Mouse (Mus musculus) lung, postnatal 0 days (tissue): Measurements from ENCODE around the gene Ggnbp2. TPM values are rescaled to one million over a fixed set of nuclear protein-coding genes. Genes with fewer than 3 reads are reported as not detected.

ENCODE experiments used
- ATAC-seq: fragments of 200-750 bp; cut with Nextera tagmentation; 2 replicates; pipeline ENCODE4 v1.8.0; 2017; ENCODE audit warnings: moderate library complexity
- DNase-seq: peaks from one replicate; pipeline ENCODE4 v3.0.0-alpha.2; 2016; ENCODE audit warnings: low spot score
- H3K27ac ChIP-seq: fragments of 300-500 bp; sonication (generic); 2 replicates; pipeline ENCODE4 v1.5.1; 2014; ENCODE audit warnings: antibody characterized with exemption, mild to moderate bottlenecking, low read length, mixed read lengths
- H3K27me3 ChIP-seq: fragments of 300-500 bp; sonication (generic); replicated peaks from 2 replicates; pipeline ENCODE4 v1.6.1; 2014; ENCODE audit warnings: low read length, mixed read lengths; ENCODE audit not compliant: insufficient read depth
- H3K36me3 ChIP-seq: fragments of 300-500 bp; sonication (generic); 2 replicates; pipeline ENCODE4 v1.6.1; 2014; ENCODE audit warnings: low read length, mixed read lengths; ENCODE audit not compliant: insufficient read depth
- H3K4me1 ChIP-seq: fragments of 300-500 bp; sonication (generic); 2 replicates; pipeline ENCODE4 v1.6.1; 2014; ENCODE audit warnings: antibody characterized with exemption, low read depth, low read length, mixed read lengths; ENCODE audit not compliant: insufficient read depth
- H3K4me2 ChIP-seq: fragments of 300-500 bp; sonication (generic); replicated peaks from 2 replicates; pipeline ENCODE4 v1.6.1; 2014; ENCODE audit warnings: low read depth, mild to moderate bottlenecking, low read length, moderate library complexity, mixed read lengths
- H3K4me3 ChIP-seq: fragments of 300-500 bp; sonication (generic); 2 replicates; pipeline ENCODE4 v1.5.1; 2014; ENCODE audit warnings: low read depth, low read length
- H3K9ac ChIP-seq: fragments of 300-500 bp; sonication (generic); replicated peaks from 2 replicates; pipeline ENCODE4 v1.6.1; 2014; ENCODE audit warnings: low read depth, mild to moderate bottlenecking
- H3K9me3 ChIP-seq: fragments of 300-500 bp; sonication (generic); 2 replicates; pipeline ENCODE4 v1.6.1; 2016; ENCODE audit warnings: low read length, mixed read lengths
- CTCF ChIP-seq: IDR thresholded peaks from 2 replicates; pipeline ENCODE4 v1.5.1; 2016; ENCODE audit warnings: antibody characterized with exemption, mild to moderate bottlenecking
- EP300 ChIP-seq: IDR thresholded peaks from 2 replicates; pipeline ENCODE4 v1.6.1; 2016; ENCODE audit warnings: antibody characterized with exemption, mild to moderate bottlenecking, control low read depth
- WGBS: fragments of 180-500 bp; shearing (Covaris S2); extraction: QIAGEN DNeasy Blood & Tissue Kit; methylation state at CpG from one replicate; pipeline ENCODE4 v1.1.7; 2014; 5-methylcytosine and 5-hydroxymethylcytosine counted together
- polyA plus RNA-seq: library from polyadenylated mRNA; unstranded; fragments of >200 nt; fragmentation: Nextera tagmentation; extraction: Ambion mirVana; gene quantifications from 2 replicates; pipeline ENCODE4 v1.2.1, GENCODE M21; 2015

The Ggnbp2 gene
- polyA plus RNA-seq, 1 experiment from 2014 or later = 56.4 TPM

GRCm38 (mm10) chr11:84914673-84915072 is 44.1 kb upstream of the Ggnbp2 start:
- Histone ChIP-seq H3K4me1 (no peaks in the 10 kb centered on the region; the same call in 1 of the 2 replicates), H3K4me3 (no peak overlapping the region), H3K9ac (no peak overlapping the region), H3K27me3 (no peaks in the 10 kb centered on the region), H3K27ac (no peak overlapping the region), H3K4me2 (no peak overlapping the region), H3K36me3 (0 out of 2 replicates have a peak, but pooled peaks cover 4% of the 10 kb centered on the region), H3K9me3 (no peaks in the 10 kb centered on the region)
- ATAC-seq (no peak), DNase-seq (no peak)
- WGBS = 81% methylated on average over 5 of the region's 5 CpGs
- TF ChIP-seq EP300 = no peak
- TF ChIP-seq CTCF = no peak; the same call in 1 of the 2 replicates

GRCm38 (mm10) chr11:84910411-84910810 is 39.8 kb upstream of the Ggnbp2 start:
- WGBS = 81% methylated on average over 4 of the region's 4 CpGs
- Histone ChIP-seq H3K27ac (no peak overlapping the region), H3K27me3 (no peaks in the 10 kb centered on the region), H3K9me3 (no peaks in the 10 kb centered on the region), H3K36me3 (peaks cover 19% of the 10 kb centered on the region; the same call in 1 of the 2 replicates), H3K9ac (no peak overlapping the region), H3K4me2 (no peak overlapping the region), H3K4me1 (no peaks in the 10 kb centered on the region), H3K4me3 (no peak overlapping the region)
- no peak for DNase-seq
- ATAC-seq = no peak
- no peak for TF ChIP-seq EP300
- TF ChIP-seq CTCF = no peak

GRCm38 (mm10) chr11:84908480-84908879 is 37.9 kb upstream of the Ggnbp2 start:
- DNase-seq = no peak
- TF ChIP-seq CTCF (no peak), EP300 (no peak)
- H3K27me3 ChIP-seq = no peaks in the 10 kb centered on the region
- no peak overlapping the region for H3K27ac ChIP-seq
- H3K4me2 ChIP-seq = no peak overlapping the region
- no peak overlapping the region for H3K4me3 ChIP-seq
- H3K36me3 ChIP-seq = peaks cover 19% of the 10 kb centered on the region; the same call in 1 of the 2 replicates
- WGBS = 93% methylated on average over 6 of the region's 6 CpGs
- ATAC-seq = no peak
- no peak overlapping the region for H3K9ac ChIP-seq
- no peaks in the 10 kb centered on the region for H3K9me3 ChIP-seq
- no peaks in the 10 kb centered on the region for H3K4me1 ChIP-seq

- WGBS = 76% methylated on average over 3 of the region's 3 CpGs
These were observed 36.5 kb upstream of the Ggnbp2 start for GRCm38 (mm10) chr11:84907081-84907480.

GRCm38 (mm10) chr11:84904597-84905144 is 34.1 kb upstream of the Ggnbp2 start:
- Histone ChIP-seq H3K36me3 (peaks cover 34% of the 10 kb centered on the region; the same call in 1 of the 2 replicates), H3K4me1 (no peaks in the 10 kb centered on the region), H3K27ac (no peak overlapping the region), H3K9me3 (no peaks in the 10 kb centered on the region), H3K27me3 (no peaks in the 10 kb centered on the region), H3K9ac (no peak overlapping the region), H3K4me3 (no peak overlapping the region), H3K4me2 (no peak overlapping the region)
- TF ChIP-seq EP300 (no peak), CTCF (no peak)
- WGBS = 83% methylated on average over 9 of the region's 9 CpGs
- DNase-seq (no peak), ATAC-seq (no peak)

More at GRCm38 (mm10) chr11:84907081-84907480, 36.5 kb upstream of the Ggnbp2 start:
- Histone ChIP-seq H3K9me3 (no peaks in the 10 kb centered on the region), H3K4me2 (no peak overlapping the region), H3K9ac (no peak overlapping the region), H3K27me3 (no peaks in the 10 kb centered on the region), H3K36me3 (peaks cover 23% of the 10 kb centered on the region; the same call in 1 of the 2 replicates), H3K4me3 (no peak overlapping the region), H3K27ac (no peak overlapping the region), H3K4me1 (no peaks in the 10 kb centered on the region)
- DNase-seq = no peak
- TF ChIP-seq CTCF (no peak), EP300 (no peak)
- ATAC-seq = no peak

- Histone ChIP-seq H3K9ac (no peak overlapping the region), H3K36me3 (peaks cover 21% of the 10 kb centered on the region), H3K4me1 (no peaks in the 10 kb centered on the region), H3K27ac (no peak overlapping the region), H3K27me3 (no peaks in the 10 kb centered on the region), H3K9me3 (no peaks in the 10 kb centered on the region), H3K4me2 (no peak overlapping the region), H3K4me3 (no peak overlapping the region)
- 92% methylated on average over 14 of the region's 15 CpGs for whole genome bisulfite sequencing
- ATAC-seq = no peak
- DNase-seq = no peak
- TF ChIP-seq EP300 (no peak), CTCF (no peak)
These were observed 22.5 kb upstream of the Ggnbp2 start for GRCm38 (mm10) chr11:84893113-84893512.
